ENCODE assay signal across 19 mouse cellular contexts in the genomic region with DNA sequence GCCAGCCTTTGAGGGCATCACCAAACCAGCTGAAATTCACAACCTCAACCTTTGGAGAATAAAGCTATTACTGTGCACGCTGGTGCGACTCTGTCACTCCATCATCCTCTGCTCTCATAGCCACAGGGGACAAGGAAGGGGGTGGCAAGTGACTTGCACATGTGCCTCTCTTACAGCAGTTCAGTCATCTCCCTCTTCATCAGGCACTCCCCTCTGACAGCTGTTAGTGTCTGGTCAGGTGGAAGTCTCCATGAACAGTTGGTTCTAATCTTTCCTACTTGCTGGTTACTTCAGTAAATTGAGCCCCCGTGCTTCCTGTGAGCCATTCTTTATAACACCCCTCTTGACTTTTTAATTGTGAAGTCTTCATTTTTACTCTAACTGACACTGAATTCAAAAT.
DNase-seq lines count a peak whose midpoint lies in the region; ATAC-seq and TF ChIP-seq lines count a peak whose summit lies in the region.
"Had no signal": no experiment of that assay in that cellular context is flagged by ENCODE, and none has a peak within 500 bp of the region (broad histone marks: within the 10 kb centered on the region; RNA-seq: fewer than 3 reads in every experiment).

No protein-coding gene starts in this region.

- peak overlapping the region; percentile 8 for H3K4me3 ChIP-seq in megakaryocyte, embryonic 14.5 days (replicated peaks)
- H3K4me3 ChIP-seq in myocyte: no peak overlapping the region

- H3K79me2 ChIP-seq in myocyte (ENCODE audit: control insufficient read depth, insufficient read depth): no peaks in the 10 kb centered on the region

- H3K27me3 ChIP-seq in megakaryocyte, embryonic 14.5 days (replicated peaks): no peaks in the 10 kb centered on the region
- no peaks in the 10 kb centered on the region for H3K27me3 ChIP-seq in myocyte (ENCODE audit: control insufficient read depth, insufficient read depth, insufficient read length)
- H3K27me3 ChIP-seq: CH12.LX, Patski had no signal

- H3K36me3 ChIP-seq in megakaryocyte, embryonic 14.5 days (replicated peaks; ENCODE audit: low read length): no peaks in the 10 kb centered on the region
- H3K36me3 ChIP-seq in myocyte (ENCODE audit: control insufficient read depth, insufficient read depth): no peaks in the 10 kb centered on the region
- H3K36me3 ChIP-seq: G1E had no signal

- no peaks in the 10 kb centered on the region for H3K4me1 ChIP-seq in megakaryocyte, embryonic 14.5 days

- DNase-seq in kidney, adult 18-20 months: no peak
- DNase-seq: adrenal gland, adult 2 months; adrenal gland, adult 8-10 months; adrenal gland, postnatal 10 days; adrenal gland, postnatal 14 days; adrenal gland, postnatal 25 days; adrenal gland, postnatal 36 days; B cell, adult 2 months; cerebellum, adult 11 months; cerebellum, adult 11-12 months; cerebellum, adult 18-20 months had no signal

- no peak for ATAC-seq in megakaryocyte, adult 5-6 weeks (ENCODE audit: poor library complexity, severe bottlenecking)
- ATAC-seq: activated CD4-positive, CD25-positive, alpha-beta regulatory T cell, adult 4 months; CD4-positive, CD25-positive, alpha-beta regulatory T cell, adult 4 months; Patski had no signal

- H3K9me3 ChIP-seq in megakaryocyte, embryonic 14.5 days: peaks cover 3% of the 10 kb centered on the region; the same call in 1 of the 2 replicates
- H3K9me3 ChIP-seq: G1E had no signal

- H3ac ChIP-seq in myocyte (ENCODE audit: control insufficient read depth, insufficient read length): no peak overlapping the region

- H3K4me2 ChIP-seq in myocyte (ENCODE audit: low read depth): no peak overlapping the region

- TF ChIP-seq POLR2A in myocyte (IDR thresholded peaks at IDR 0.05; ENCODE audit: insufficient read length, low read depth): no peak

TF ChIP-seq in myocyte, 11 proteins besides CTCF, POLR2A, EP300 and RAD21:
- TF ChIP-seq TCF12 (IDR thresholded peaks at IDR 0.05; ENCODE audit: insufficient read depth, poor library complexity, severe bottlenecking): peak; percentile 54
- no peak for TF ChIP-seq REST (IDR thresholded peaks at IDR 0.05; ENCODE audit: insufficient read depth, insufficient read length)
- TF ChIP-seq TCF3 (IDR thresholded peaks at IDR 0.05; ENCODE audit: insufficient read length, low read depth): no peak
- peak in 2 of 3 experiments; percentile 61 to 92 for TF ChIP-seq MYOD1 (IDR thresholded peaks at IDR 0.05; ENCODE audit: control insufficient read depth in 1 of 3, insufficient read length in 2 of 3, low read depth in 2 of 3)
- TF ChIP-seq E2F4 (IDR thresholded peaks at IDR 0.05; ENCODE audit: insufficient read depth): no peak
- TF ChIP-seq CEBPB (IDR thresholded peaks at IDR 0.05; ENCODE audit: insufficient read depth, poor library complexity, severe bottlenecking): no peak
- no peak for TF ChIP-seq MAX (IDR thresholded peaks at IDR 0.05; ENCODE audit: low read depth)
- TF ChIP-seq POLR2AphosphoS2 (IDR thresholded peaks at IDR 0.05; ENCODE audit: insufficient read length, low read depth): no peak
- TF ChIP-seq MYOG (IDR thresholded peaks at IDR 0.05; ENCODE audit: control insufficient read depth in 1 of 3, insufficient read depth in 1 of 3, insufficient read length in 2 of 3, low read depth in 2 of 3): peak in 2 of 3 experiments; percentile 44 to 58
- no peak for TF ChIP-seq SRF (IDR thresholded peaks at IDR 0.05; ENCODE audit: control insufficient read depth, insufficient read length, low read depth)
- TF ChIP-seq USF1 (IDR thresholded peaks at IDR 0.05; ENCODE audit: low read depth): no peak
